Mouse (Mus musculus): Measurements from ENCODE around the gene Gsg1. TPM values are rescaled to one million over a fixed set of nuclear protein-coding genes. Genes with fewer than 3 reads are reported as not detected.

Gene Gsg1
- total RNA-seq, 2 experiments from 2014 or later = 0.86 TPM; not detected in 1

Other genes starting within 250 kb of the Gsg1 start
- gene Ddx47, start 242.7 kb downstream of the Gsg1 start, total RNA-seq (2021) = 10 to 100 TPM; 39.3 to 43.3 TPM
- 1 to 10 TPM; 2.8 to 2.9 TPM for gene Gprc5a, start 188.7 kb downstream of the Gsg1 start, total RNA-seq (2021)
- not detected for gene Gprc5d, start 136.1 kb downstream of the Gsg1 start, total RNA-seq (2021)
- gene Fam234b, start 56.4 kb downstream of the Gsg1 start, total RNA-seq (2021) = 1 to 10 TPM; 6.3 to 7.8 TPM
- 10 to 100 TPM; 44.8 to 45.9 TPM for gene Hebp1, start 56.3 kb downstream of the Gsg1 start, total RNA-seq (2021)
- gene Pbp2, start 56.1 kb upstream of the Gsg1 start, total RNA-seq (2021) = not detected
- 100 to 1,000 TPM; 102 to 124 TPM for gene Emp1, start 108.2 kb upstream of the Gsg1 start, total RNA-seq (2021)